Mouse (Mus musculus) liver, adult 2 months (tissue): ENCODE measurements around the gene Cd86. TPM values are rescaled to one million over a fixed set of nuclear protein-coding genes. Genes with fewer than 3 reads are reported as not detected.

Experiments used
- DNase-seq: peaks from one replicate; pipeline ENCODE4 v3.0.0-alpha.2; 2011; ENCODE audit warnings: low read depth, low spot score; ENCODE audit errors: extremely low read depth
- H3K27ac ChIP-seq: fragments of 200-500 bp; replicated peaks from 2 replicates; pipeline ENCODE4 v1.5.1; 2012; ENCODE audit warnings: low read depth, mild to moderate bottlenecking, control low read depth, inconsistent platforms, low read length; ENCODE audit not compliant: insufficient read depth
- H3K27me3 ChIP-seq: fragments of 200-500 bp; 2 replicates; pipeline ENCODE4 v1.6.1; 2012; ENCODE audit warnings: mild to moderate bottlenecking, moderate library complexity, low read length, inconsistent platforms; ENCODE audit not compliant: control insufficient read depth, insufficient read depth
- H3K36me3 ChIP-seq: fragments of 200-500 bp; 2 replicates; pipeline ENCODE4 v1.6.1; 2012; ENCODE audit warnings: low read length, inconsistent platforms; ENCODE audit not compliant: control insufficient read depth, insufficient read depth
- H3K4me1 ChIP-seq: fragments of 200-500 bp; 2 replicates; pipeline ENCODE4 v1.6.1; 2011; ENCODE audit warnings: low read length; ENCODE audit not compliant: control insufficient read depth, insufficient read depth
- H3K4me3 ChIP-seq: fragments of 200-500 bp; 2 replicates; pipeline ENCODE4 v1.5.1; 2011; ENCODE audit warnings: low read depth, mild to moderate bottlenecking, control low read depth, low read length, moderate library complexity; ENCODE audit not compliant: insufficient read depth
- H3K79me2 ChIP-seq: fragments of 200-500 bp; 2 replicates; pipeline ENCODE4 v1.6.1; 2012; ENCODE audit warnings: inconsistent platforms, mild to moderate bottlenecking, low read length, moderate library complexity; ENCODE audit not compliant: control insufficient read depth, insufficient read depth
- H3K9ac ChIP-seq: fragments of 200-500 bp; 2 replicates; pipeline ENCODE4 v1.6.1; 2012; ENCODE audit warnings: low read depth, mild to moderate bottlenecking, control low read depth, inconsistent platforms, low read length
- CTCF ChIP-seq: fragments of 200-500 bp; IDR thresholded peaks from 2 replicates; pipeline ENCODE4 v1.5.1; 2011; ENCODE audit warnings: low read depth, low read length, control low read depth
- POLR2A ChIP-seq: fragments of 200-500 bp; IDR thresholded peaks from 2 replicates; pipeline ENCODE4 v1.6.1; 2011; ENCODE audit warnings: low read length, control low read depth; ENCODE audit not compliant: insufficient read depth; ENCODE audit errors: extremely low read depth
- whole genome bisulfite sequencing: fragments of 180-500 bp; shearing (Covaris S2); methylation state at CpG from one replicate; pipeline ENCODE4 v1.1.7; 2018; 5-methylcytosine and 5-hydroxymethylcytosine counted together
- polyA plus RNA-seq: library from polyadenylated mRNA; depleted of rRNA; stranded (reverse); fragments of >200 nt; gene quantifications from 2 replicates; pipeline ENCODE4 v1.2.3, GENCODE M21; 2012
- total RNA-seq: library from RNA; depleted of rRNA; stranded (reverse); fragments of >200 nt; gene quantifications from 2 replicates; pipeline ENCODE4 v1.2.3, GENCODE M21; 2014

The Cd86 gene
- total and polyA plus RNA-seq, 2 experiments, result 0.99 to 5.3 TPM

- no peaks in the 10 kb centered on the region for H3K4me1 ChIP-seq
- H3K36me3 ChIP-seq, result no peaks in the 10 kb centered on the region
- WGBS, result 81% methylated on average over 5 of the region's 5 CpGs
- no peak overlapping the region for H3K4me3 ChIP-seq
- H3K27me3 ChIP-seq, result no peaks in the 10 kb centered on the region
- H3K27ac ChIP-seq, result no peak overlapping the region
- DNase-seq, result no peak
- no peak overlapping the region for H3K9ac ChIP-seq
- TF ChIP-seq CTCF (no peak), POLR2A (no peak)
- H3K79me2 ChIP-seq, result no peaks in the 10 kb centered on the region
Measured at GRCm38 (mm10) chr16:36631607-36632006, 34.3 kb downstream of the Cd86 start.

- H3K9ac ChIP-seq, result no peak overlapping the region
- WGBS, result 88% methylated on average over 1 of the region's 1 CpGs
- no peaks in the 10 kb centered on the region for H3K27me3 ChIP-seq
- TF ChIP-seq POLR2A (no peak), CTCF (no peak)
- H3K79me2 ChIP-seq, result no peaks in the 10 kb centered on the region
- no peaks in the 10 kb centered on the region for H3K36me3 ChIP-seq
- no peak for DNase-seq
- no peak overlapping the region for H3K4me3 ChIP-seq
- H3K27ac ChIP-seq, result no peak overlapping the region
- H3K4me1 ChIP-seq, result no peaks in the 10 kb centered on the region
Measured at GRCm38 (mm10) chr16:36627740-36628139, 38.1 kb downstream of the Cd86 start.

DNA sequence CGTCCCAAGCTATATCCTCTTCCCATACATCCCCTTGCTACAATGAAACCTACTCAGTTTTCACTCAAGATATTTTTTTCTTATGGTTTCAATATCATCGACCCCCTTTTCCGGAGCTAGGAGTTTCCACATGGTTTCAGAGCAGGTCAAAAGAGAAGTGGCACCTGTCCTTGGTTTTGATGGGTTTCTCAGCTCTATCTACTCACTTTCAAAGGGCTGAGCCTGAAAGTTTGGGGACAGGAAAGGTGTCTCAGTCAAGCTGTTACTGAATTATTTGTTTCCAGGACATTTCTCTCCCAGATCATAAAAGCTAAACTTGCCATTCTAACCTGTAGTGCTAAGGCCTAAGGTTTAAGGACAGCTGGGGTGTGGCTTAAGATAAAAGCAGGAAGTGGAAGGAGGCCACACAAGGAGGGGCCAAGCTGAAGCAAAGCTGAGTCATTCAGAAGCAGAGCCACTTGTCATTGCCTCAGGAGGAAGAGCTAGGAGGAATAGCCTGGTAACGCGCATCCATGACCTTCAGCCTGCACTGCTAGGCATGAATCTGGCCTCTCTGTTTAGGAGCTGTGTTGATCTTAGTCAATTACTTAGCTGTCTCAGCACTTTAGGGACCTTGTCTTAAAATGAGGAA is 39.2 kb downstream of the Cd86 start:
- no peak overlapping the region for H3K27ac ChIP-seq
- H3K27me3 ChIP-seq, result no peaks in the 10 kb centered on the region
- H3K36me3 ChIP-seq, result no peaks in the 10 kb centered on the region
- peak; percentile 42 for DNase-seq
- 79% methylated on average over 5 of the region's 5 CpGs for WGBS
- TF ChIP-seq CTCF (no peak), POLR2A (no peak)
- no peak overlapping the region for H3K9ac ChIP-seq
- H3K4me3 ChIP-seq, result no peak overlapping the region
- H3K79me2 ChIP-seq, result no peaks in the 10 kb centered on the region
- H3K4me1 ChIP-seq, result no peaks in the 10 kb centered on the region

DNA sequence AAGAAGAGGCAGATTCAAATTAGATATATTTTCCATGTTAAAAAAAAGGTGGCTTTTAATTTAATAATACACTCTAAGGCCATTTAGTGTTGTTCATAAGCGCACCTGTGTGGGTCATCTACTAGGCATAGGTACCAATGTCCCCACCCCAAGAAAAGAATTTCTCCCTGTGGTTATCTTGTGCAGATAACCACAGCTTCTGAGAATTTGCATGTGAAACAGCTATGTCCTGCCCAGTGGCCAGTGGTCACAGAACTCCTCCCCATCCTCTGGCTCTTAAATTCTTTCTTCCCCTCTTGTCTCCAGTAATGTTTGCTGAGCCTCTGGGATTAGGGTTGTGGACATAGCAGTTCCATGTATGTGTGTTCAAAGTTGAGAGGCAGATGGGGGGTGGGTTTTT is 40.0 kb downstream of the Cd86 start:
- TF ChIP-seq CTCF, result no peak
- no peak for TF ChIP-seq POLR2A
- H3K36me3 ChIP-seq, result no peaks in the 10 kb centered on the region
- H3K4me1 ChIP-seq, result no peaks in the 10 kb centered on the region
- H3K4me3 ChIP-seq, result no peak overlapping the region
- H3K27me3 ChIP-seq, result no peaks in the 10 kb centered on the region
- H3K27ac ChIP-seq, result no peak overlapping the region
- 93% methylated on average over 1 of the region's 1 CpGs for WGBS
- no peak overlapping the region for H3K9ac ChIP-seq
- no peaks in the 10 kb centered on the region for H3K79me2 ChIP-seq
- DNase-seq, result no peak

DNA sequence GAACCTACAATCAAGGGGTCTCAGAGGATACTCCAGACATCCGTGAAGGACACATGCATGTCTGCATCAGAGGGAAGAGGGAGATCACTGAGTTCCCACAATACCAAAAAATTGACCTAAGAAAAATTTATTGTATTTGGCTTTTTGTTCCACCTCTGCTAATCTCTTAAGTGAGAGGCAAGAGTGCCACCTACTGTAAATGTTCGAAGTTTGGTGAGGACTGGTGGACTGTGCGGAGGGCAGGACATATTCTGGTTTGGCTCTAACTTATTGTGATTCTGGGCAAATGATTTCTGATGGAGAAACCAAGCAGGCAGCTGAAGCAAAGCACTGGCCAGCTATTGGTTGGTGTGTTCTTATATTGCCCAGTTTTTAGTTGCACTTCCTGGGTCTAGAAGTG is 43.6 kb downstream of the Cd86 start:
- DNase-seq, result peak; percentile 31
- Histone ChIP-seq H3K4me3 (no peak overlapping the region), H3K36me3 (no peaks in the 10 kb centered on the region), H3K27ac (no peak overlapping the region), H3K9ac (no peak overlapping the region), H3K79me2 (no peaks in the 10 kb centered on the region), H3K27me3 (no peaks in the 10 kb centered on the region), H3K4me1 (no peaks in the 10 kb centered on the region)
- 75% methylated on average over 3 of the region's 3 CpGs for WGBS
- peak; percentile 42 for TF ChIP-seq CTCF
- TF ChIP-seq POLR2A, result no peak

GRCm38 (mm10) chr16:36621108-36621507 is 44.8 kb downstream of the Cd86 start:
- TF ChIP-seq CTCF (no peak), POLR2A (no peak)
- Histone ChIP-seq H3K27ac (no peak overlapping the region), H3K36me3 (no peaks in the 10 kb centered on the region), H3K4me3 (no peak overlapping the region), H3K79me2 (no peaks in the 10 kb centered on the region), H3K27me3 (no peaks in the 10 kb centered on the region), H3K4me1 (no peaks in the 10 kb centered on the region), H3K9ac (no peak overlapping the region)
- no peak for DNase-seq
- WGBS, result 85% methylated on average over 3 of the region's 3 CpGs
